Mouse (Mus musculus): ENCODE measurements around the gene Echs1. TPM values are rescaled to one million over a fixed set of nuclear protein-coding genes. Genes with fewer than 3 reads are reported as not detected.

Gene Echs1
- 124 and 128 TPM in 2 replicates for polyA plus RNA-seq (2015; fragmentation: Nextera tagmentation; extraction: Ambion mirVana)

DNA sequence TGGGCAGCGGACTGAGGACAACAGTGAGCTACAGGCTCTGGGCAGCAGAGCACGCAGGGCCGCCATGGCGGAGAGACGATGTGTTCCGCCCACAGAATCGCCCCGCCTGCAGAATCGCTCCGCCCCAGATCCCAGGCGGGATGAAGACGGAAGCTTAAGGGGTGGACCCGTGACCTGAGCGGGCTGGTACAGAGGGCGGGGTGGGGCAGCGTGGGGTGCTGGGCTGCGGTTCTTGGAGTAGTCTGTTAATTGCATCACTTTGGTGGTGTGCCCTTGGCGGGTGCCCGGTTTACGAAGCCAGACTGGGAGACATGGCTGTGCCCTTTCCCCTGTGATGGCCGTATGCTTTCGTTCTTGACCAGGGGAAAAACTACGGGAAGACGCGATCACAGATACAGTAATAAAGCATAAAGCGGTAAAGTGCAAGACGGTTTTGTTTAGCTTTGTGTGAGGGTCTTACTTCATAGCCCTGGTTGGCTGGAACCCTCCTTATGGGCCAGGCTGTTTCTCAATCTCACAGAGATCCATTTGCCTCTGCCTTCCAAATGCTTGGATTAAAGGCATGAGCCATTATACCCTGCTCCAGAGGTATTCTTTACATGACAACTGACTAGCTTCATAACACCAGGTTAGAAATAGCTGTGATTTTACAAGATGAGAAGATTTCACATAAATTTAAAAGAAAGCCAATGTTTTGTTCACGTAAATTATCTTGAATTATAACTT, at the start of gene Echs1:
Gene Echs1, minus strand, starts transcription at position 148 of the 726 bp plus-strand sequence.
- peak within 1 kb of the TSS; percentile 91 for H3K27ac ChIP-seq (ENCODE audit: low read depth, low read length)
- WGBS, result 3% methylated on average over 27 of the region's 28 CpGs
- peak; percentile 96 for ATAC-seq
- H3K9ac ChIP-seq (ENCODE audit: low read depth, low read length), result peak within 1 kb of the TSS; percentile 88
- H3K4me2 ChIP-seq (ENCODE audit: low read length), result peak within 1 kb of the TSS; percentile 97
- no peaks in the 10 kb centered on the region for H3K9me3 ChIP-seq (ENCODE audit: control insufficient read depth, low read length)
- H3K36me3 ChIP-seq (ENCODE audit: control insufficient read depth, insufficient read depth, low read length), result peaks cover 6% of the 10 kb centered on the region
- H3K4me3 ChIP-seq (ENCODE audit: low read length), result peak within 1 kb of the TSS; percentile 80
- H3K27me3 ChIP-seq (replicated peaks; ENCODE audit: control insufficient read depth, insufficient read depth, low read length), result no peaks in the 10 kb centered on the region
- peaks cover 5% of the 10 kb centered on the region for H3K4me1 ChIP-seq (ENCODE audit: control insufficient read depth, insufficient read depth, low read depth, low read length)

- no peaks in the 10 kb centered on the region for H3K4me1 ChIP-seq (ENCODE audit: control insufficient read depth, insufficient read depth, low read depth, low read length)
- H3K27me3 ChIP-seq (replicated peaks; ENCODE audit: control insufficient read depth, insufficient read depth, low read length), result no peaks in the 10 kb centered on the region
- H3K36me3 ChIP-seq (ENCODE audit: control insufficient read depth, insufficient read depth, low read length), result no peaks in the 10 kb centered on the region
- no peak for ATAC-seq
- no peak within 1 kb of the TSS for H3K27ac ChIP-seq (ENCODE audit: low read depth, low read length)
- no peak within 1 kb of the TSS for H3K4me2 ChIP-seq (ENCODE audit: low read length)
- no peak within 1 kb of the TSS for H3K9ac ChIP-seq (ENCODE audit: low read depth, low read length)
- H3K4me3 ChIP-seq (ENCODE audit: low read length), result no peak within 1 kb of the TSS
- H3K9me3 ChIP-seq (ENCODE audit: control insufficient read depth, low read length), result no peaks in the 10 kb centered on the region
- 58% methylated on average over 7 of the region's 7 CpGs for WGBS
Observed at GRCm38 (mm10) chr7:140164664-140165063, 48.4 kb upstream of the Echs1 start, which contains the start of gene Olfr522. Olfr522 (minus strand) TSS chr7:140164764.

- Histone ChIP-seq H3K9me3 (ENCODE audit: control insufficient read depth, low read length) (no peaks in the 10 kb centered on the region), H3K4me2 (ENCODE audit: low read length) (no peak overlapping the region), H3K4me1 (ENCODE audit: control insufficient read depth, insufficient read depth, low read depth, low read length) (no peaks in the 10 kb centered on the region), H3K4me3 (ENCODE audit: low read length) (no peak overlapping the region), H3K9ac (ENCODE audit: low read depth, low read length) (no peak overlapping the region), H3K27ac (ENCODE audit: low read depth, low read length) (no peak overlapping the region), H3K36me3 (ENCODE audit: control insufficient read depth, insufficient read depth, low read length) (no peaks in the 10 kb centered on the region), H3K27me3 (replicated peaks; ENCODE audit: control insufficient read depth, insufficient read depth, low read length) (no peaks in the 10 kb centered on the region)
- WGBS, result 80% methylated on average over 3 of the region's 3 CpGs
- ATAC-seq, result no peak
Observed at GRCm38 (mm10) chr7:140160363-140160762, 44.1 kb upstream of the Echs1 start.

- WGBS, result under 1% methylated on average over 27 of the region's 28 CpGs
- Histone ChIP-seq H3K9ac (ENCODE audit: low read depth, low read length) (peak within 1 kb of the TSS; percentile 81), H3K4me1 (ENCODE audit: control insufficient read depth, insufficient read depth, low read depth, low read length) (peaks cover 14% of the 10 kb centered on the region)
Observed at GRCm38 (mm10) chr7:140154218-140154927, 38.1 kb upstream of the Echs1 start, which contains the start of gene Sprn. Sprn (minus strand) TSS chr7:140154877.

DNA sequence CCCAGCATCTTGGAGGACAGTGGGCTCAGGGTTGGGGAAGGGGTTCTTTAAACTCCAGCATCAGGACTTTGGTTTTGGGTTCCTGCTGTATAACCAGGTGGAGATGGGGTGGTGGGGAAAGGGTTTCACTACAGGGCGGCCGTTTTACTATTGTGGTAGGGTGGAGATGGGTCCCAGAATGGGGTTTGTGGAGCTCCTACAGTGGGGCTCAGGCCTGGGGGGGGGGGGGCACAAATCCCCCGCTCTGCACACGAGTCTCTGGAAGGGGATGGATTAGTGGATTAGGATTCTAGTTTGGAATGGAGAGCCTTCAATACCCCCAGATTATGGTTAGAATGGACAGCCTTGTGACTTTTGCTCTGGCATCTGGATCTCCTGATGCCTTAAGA, 37.5 kb upstream of the Echs1 start:
- WGBS, result 22% methylated on average over 3 of the region's 4 CpGs
- Histone ChIP-seq H3K9me3 (ENCODE audit: control insufficient read depth, low read length) (no peaks in the 10 kb centered on the region), H3K36me3 (ENCODE audit: control insufficient read depth, insufficient read depth, low read length) (no peaks in the 10 kb centered on the region), H3K4me2 (ENCODE audit: low read length) (peak overlapping the region; percentile 70), H3K27ac (ENCODE audit: low read depth, low read length) (peak overlapping the region; percentile 87), H3K4me3 (ENCODE audit: low read length) (peak overlapping the region; percentile 58), H3K27me3 (replicated peaks; ENCODE audit: control insufficient read depth, insufficient read depth, low read length) (no peaks in the 10 kb centered on the region), H3K9ac (ENCODE audit: low read depth, low read length) (peak overlapping the region; percentile 81), H3K4me1 (ENCODE audit: control insufficient read depth, insufficient read depth, low read depth, low read length) (peaks cover 14% of the 10 kb centered on the region)
- peak; percentile 31 for ATAC-seq

More at GRCm38 (mm10) chr7:140154218-140154927, 38.1 kb upstream of the Echs1 start, which contains the start of gene Sprn:
- Histone ChIP-seq H3K4me3 (ENCODE audit: low read length) (peak within 1 kb of the TSS; percentile 58), H3K27ac (ENCODE audit: low read depth, low read length) (peak within 1 kb of the TSS; percentile 87), H3K36me3 (ENCODE audit: control insufficient read depth, insufficient read depth, low read length) (no peaks in the 10 kb centered on the region), H3K27me3 (replicated peaks; ENCODE audit: control insufficient read depth, insufficient read depth, low read length) (no peaks in the 10 kb centered on the region), H3K4me2 (ENCODE audit: low read length) (peak within 1 kb of the TSS; percentile 70), H3K9me3 (ENCODE audit: control insufficient read depth, low read length) (no peaks in the 10 kb centered on the region)
- peak; percentile 89 for ATAC-seq

GRCm38 (mm10) chr7:140153383-140153782, 37.1 kb upstream of the Echs1 start:
- Histone ChIP-seq H3K4me1 (ENCODE audit: control insufficient read depth, insufficient read depth, low read depth, low read length) (peaks cover 14% of the 10 kb centered on the region), H3K27me3 (replicated peaks; ENCODE audit: control insufficient read depth, insufficient read depth, low read length) (no peaks in the 10 kb centered on the region), H3K4me3 (ENCODE audit: low read length) (peak overlapping the region; percentile 58), H3K4me2 (ENCODE audit: low read length) (peak overlapping the region; percentile 70), H3K36me3 (ENCODE audit: control insufficient read depth, insufficient read depth, low read length) (no peaks in the 10 kb centered on the region), H3K9ac (ENCODE audit: low read depth, low read length) (peak overlapping the region; percentile 81), H3K9me3 (ENCODE audit: control insufficient read depth, low read length) (no peaks in the 10 kb centered on the region), H3K27ac (ENCODE audit: low read depth, low read length) (peak overlapping the region; percentile 87; the same call in 1 of the 2 replicates)
- ATAC-seq, result peak; percentile 32
- 3% methylated on average over 28 of the region's 28 CpGs for WGBS

DNA sequence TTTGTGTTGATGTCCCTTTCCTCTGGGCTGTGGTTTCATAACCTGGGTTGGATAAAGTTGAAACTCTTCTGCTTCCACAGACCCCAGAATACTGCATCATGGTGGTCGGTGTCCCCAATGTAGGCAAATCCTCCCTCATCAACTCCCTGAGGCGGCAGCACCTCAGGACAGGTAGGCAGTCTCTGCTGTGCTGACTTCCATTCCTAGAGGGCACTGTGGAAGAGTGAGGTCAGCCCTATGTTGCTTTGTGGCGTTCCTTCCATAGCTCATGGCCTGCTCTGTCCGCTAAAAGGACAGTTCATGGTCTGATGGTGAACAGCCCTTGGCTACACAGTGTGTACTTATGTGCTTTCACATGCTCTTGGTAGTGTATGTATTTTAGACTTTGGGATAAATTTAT, 28.3 kb upstream of the Echs1 start:
- H3K27ac ChIP-seq (ENCODE audit: low read depth, low read length), result no peak overlapping the region
- no peaks in the 10 kb centered on the region for H3K27me3 ChIP-seq (replicated peaks; ENCODE audit: control insufficient read depth, insufficient read depth, low read length)
- no peaks in the 10 kb centered on the region for H3K36me3 ChIP-seq (ENCODE audit: control insufficient read depth, insufficient read depth, low read length)
- no peaks in the 10 kb centered on the region for H3K9me3 ChIP-seq (ENCODE audit: control insufficient read depth, low read length)
- no peak overlapping the region for H3K4me3 ChIP-seq (ENCODE audit: low read length)
- no peak for ATAC-seq
- no peak overlapping the region for H3K4me2 ChIP-seq (ENCODE audit: low read length)
- no peaks in the 10 kb centered on the region; the same call in 1 of the 2 replicates for H3K4me1 ChIP-seq (ENCODE audit: control insufficient read depth, insufficient read depth, low read depth, low read length)
- H3K9ac ChIP-seq (ENCODE audit: low read depth, low read length), result no peak overlapping the region
- 84% methylated on average over 4 of the region's 4 CpGs for WGBS

- H3K4me2 ChIP-seq (ENCODE audit: low read length), result no peak overlapping the region
- WGBS, result 5% methylated on average over 14 of the region's 14 CpGs
- no peak for ATAC-seq
- H3K36me3 ChIP-seq (ENCODE audit: control insufficient read depth, insufficient read depth, low read length), result no peaks in the 10 kb centered on the region
- peaks cover 4% of the 10 kb centered on the region for H3K4me1 ChIP-seq (ENCODE audit: control insufficient read depth, insufficient read depth, low read depth, low read length)
- no peaks in the 10 kb centered on the region for H3K27me3 ChIP-seq (replicated peaks; ENCODE audit: control insufficient read depth, insufficient read depth, low read length)
- no peaks in the 10 kb centered on the region for H3K9me3 ChIP-seq (ENCODE audit: control insufficient read depth, low read length)
- no peak overlapping the region for H3K4me3 ChIP-seq (ENCODE audit: low read length)
- H3K27ac ChIP-seq (ENCODE audit: low read depth, low read length), result no peak overlapping the region
- no peak overlapping the region for H3K9ac ChIP-seq (ENCODE audit: low read depth, low read length)
Observed at GRCm38 (mm10) chr7:140141350-140141749, 25.1 kb upstream of the Echs1 start.

DNA sequence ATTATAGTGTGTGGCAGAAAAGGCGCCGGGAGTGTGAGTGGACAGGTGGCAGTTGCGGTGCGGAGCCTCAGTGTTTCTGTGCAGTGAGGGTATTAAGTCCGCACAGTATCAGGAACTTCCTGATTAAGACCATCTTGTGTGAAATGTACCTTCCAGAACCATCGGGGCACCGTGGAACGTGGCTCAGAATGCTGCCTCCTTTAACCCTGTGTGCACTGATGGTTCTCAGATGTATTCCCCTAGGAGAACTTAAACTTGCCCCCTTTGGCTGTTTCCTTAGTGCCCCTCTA, 21.7 kb upstream of the Echs1 start:
- no peak for ATAC-seq
- H3K4me2 ChIP-seq (ENCODE audit: low read length), result peak overlapping the region; percentile 86
- peak overlapping the region; percentile 93 for H3K9ac ChIP-seq (ENCODE audit: low read depth, low read length)
- no peaks in the 10 kb centered on the region for H3K36me3 ChIP-seq (ENCODE audit: control insufficient read depth, insufficient read depth, low read length)
- peaks cover 4% of the 10 kb centered on the region for H3K4me1 ChIP-seq (ENCODE audit: control insufficient read depth, insufficient read depth, low read depth, low read length)
- no peaks in the 10 kb centered on the region for H3K27me3 ChIP-seq (replicated peaks; ENCODE audit: control insufficient read depth, insufficient read depth, low read length)
- no peaks in the 10 kb centered on the region for H3K9me3 ChIP-seq (ENCODE audit: control insufficient read depth, low read length)
- 1% methylated on average over 8 of the region's 8 CpGs for WGBS
- H3K27ac ChIP-seq (ENCODE audit: low read depth, low read length), result peak overlapping the region; percentile 87
- H3K4me3 ChIP-seq (ENCODE audit: low read length), result peak overlapping the region; percentile 91
